Mouse (Mus musculus): Measurements from ENCODE around the gene Sncg. TPM values are rescaled to one million over a fixed set of nuclear protein-coding genes. Genes with fewer than 3 reads are reported as not detected.
A peak's percentile ranks its signal among the peaks of the same experiment; 100 is the strongest.
"Not testable (repeated sequence)": the region's sequence is repeated elsewhere in the genome, so short reads cannot be mapped to it uniquely, and the experiment has no call there.

The Sncg gene
- polyA plus RNA-seq (2015; fragmentation: Nextera tagmentation; extraction: Ambion mirVana): 31.3 and 35.0 TPM in 2 replicates

- Histone ChIP-seq H3K4me1 (ENCODE audit: control insufficient read depth, insufficient read depth, low read length) (peaks cover 21% of the 10 kb centered on the region), H3K9ac (ENCODE audit: low read length) (no peak within 1 kb of the TSS; the same call in 1 of the 2 replicates), H3K27me3 (ENCODE audit: control insufficient read depth, insufficient read depth, low read length) (no peaks in the 10 kb centered on the region), H3K27ac (ENCODE audit: low read length) (no peak within 1 kb of the TSS), H3K4me3 (replicated peaks; ENCODE audit: low read length) (peak within 1 kb of the TSS; percentile 25), H3K4me2 (ENCODE audit: low read depth, low read length) (peak within 1 kb of the TSS; percentile 17; the same call in 1 of the 2 replicates), H3K9me3 (replicated peaks; ENCODE audit: control insufficient read depth, low read length) (no peaks in the 10 kb centered on the region), H3K36me3 (ENCODE audit: control insufficient read depth, insufficient read depth, low read length) (no peaks in the 10 kb centered on the region)
- no peak for ATAC-seq (ENCODE audit: insufficient read depth, low FRiP score)
- 11% methylated on average over 10 of the region's 10 CpGs for WGBS
These were observed at the start of gene Sncg for GRCm38 (mm10) chr14:34374577-34374976. Sncg (minus strand) TSS chr14:34374789.

GRCm38 (mm10) chr14:34421078-34421477 lies 46.5 kb upstream of the Sncg start:
- Histone ChIP-seq H3K4me3 (replicated peaks; ENCODE audit: low read length) (no peak overlapping the region), H3K4me2 (ENCODE audit: low read depth, low read length) (no peak overlapping the region), H3K27me3 (ENCODE audit: control insufficient read depth, insufficient read depth, low read length) (no peaks in the 10 kb centered on the region), H3K36me3 (ENCODE audit: control insufficient read depth, insufficient read depth, low read length) (peaks cover 34% of the 10 kb centered on the region), H3K27ac (ENCODE audit: low read length) (no peak overlapping the region), H3K9ac (ENCODE audit: low read length) (no peak overlapping the region), H3K4me1 (ENCODE audit: control insufficient read depth, insufficient read depth, low read length) (no peaks in the 10 kb centered on the region), H3K9me3 (replicated peaks; ENCODE audit: control insufficient read depth, low read length) (no peaks in the 10 kb centered on the region)
- no peak for ATAC-seq (ENCODE audit: insufficient read depth, low FRiP score)
- WGBS: 86% methylated on average over 1 of the region's 1 CpGs

- no peaks in the 10 kb centered on the region for H3K4me1 ChIP-seq (ENCODE audit: control insufficient read depth, insufficient read depth, low read length)
- no peak overlapping the region for H3K4me2 ChIP-seq (ENCODE audit: low read depth, low read length)
- no peak for ATAC-seq (ENCODE audit: insufficient read depth, low FRiP score)
- no peaks in the 10 kb centered on the region for H3K9me3 ChIP-seq (replicated peaks; ENCODE audit: control insufficient read depth, low read length)
- no peak overlapping the region for H3K27ac ChIP-seq (ENCODE audit: low read length)
- H3K27me3 ChIP-seq (ENCODE audit: control insufficient read depth, insufficient read depth, low read length): no peaks in the 10 kb centered on the region
- no peak overlapping the region for H3K4me3 ChIP-seq (replicated peaks; ENCODE audit: low read length)
- no peak overlapping the region for H3K9ac ChIP-seq (ENCODE audit: low read length)
- H3K36me3 ChIP-seq (ENCODE audit: control insufficient read depth, insufficient read depth, low read length): peaks cover 29% of the 10 kb centered on the region
- 81% methylated on average over 5 of the region's 5 CpGs for WGBS
These were observed 42.9 kb upstream of the Sncg start for GRCm38 (mm10) chr14:34417501-34417900.

GRCm38 (mm10) chr14:34416946-34417345 lies 42.4 kb upstream of the Sncg start:
- not testable (repeated sequence) for H3K4me2 ChIP-seq (ENCODE audit: low read depth, low read length); H3K9me3 ChIP-seq (replicated peaks; ENCODE audit: control insufficient read depth, low read length); H3K27me3 ChIP-seq (ENCODE audit: control insufficient read depth, insufficient read depth, low read length); H3K4me3 ChIP-seq (replicated peaks; ENCODE audit: low read length); H3K9ac ChIP-seq (ENCODE audit: low read length); H3K27ac ChIP-seq (ENCODE audit: low read length); H3K4me1 ChIP-seq (ENCODE audit: control insufficient read depth, insufficient read depth, low read length); ATAC-seq (ENCODE audit: insufficient read depth, low FRiP score)
- peaks cover 26% of the 10 kb centered on the region for H3K36me3 ChIP-seq (ENCODE audit: control insufficient read depth, insufficient read depth, low read length)
- 87% methylated on average over 4 of the region's 4 CpGs for WGBS

GRCm38 (mm10) chr14:34412164-34412896 lies 37.7 kb upstream of the Sncg start:
- Histone ChIP-seq H3K4me1 (ENCODE audit: control insufficient read depth, insufficient read depth, low read length) (no peaks in the 10 kb centered on the region), H3K4me2 (ENCODE audit: low read depth, low read length) (no peak overlapping the region), H3K36me3 (ENCODE audit: control insufficient read depth, insufficient read depth, low read length) (peaks cover 12% of the 10 kb centered on the region; the same call in 1 of the 2 replicates), H3K9me3 (replicated peaks; ENCODE audit: control insufficient read depth, low read length) (no peaks in the 10 kb centered on the region), H3K27ac (ENCODE audit: low read length) (no peak overlapping the region), H3K4me3 (replicated peaks; ENCODE audit: low read length) (no peak overlapping the region), H3K27me3 (ENCODE audit: control insufficient read depth, insufficient read depth, low read length) (no peaks in the 10 kb centered on the region), H3K9ac (ENCODE audit: low read length) (no peak overlapping the region)
- ATAC-seq (ENCODE audit: insufficient read depth, low FRiP score): no peak
- 88% methylated on average over 7 of the region's 7 CpGs for whole genome bisulfite sequencing

GRCm38 (mm10) chr14:34410716-34411115 lies 36.1 kb upstream of the Sncg start:
- Histone ChIP-seq H3K27ac (ENCODE audit: low read length) (no peak overlapping the region), H3K36me3 (ENCODE audit: control insufficient read depth, insufficient read depth, low read length) (peaks cover 12% of the 10 kb centered on the region; the same call in 1 of the 2 replicates), H3K4me2 (ENCODE audit: low read depth, low read length) (no peak overlapping the region), H3K4me3 (replicated peaks; ENCODE audit: low read length) (no peak overlapping the region), H3K9me3 (replicated peaks; ENCODE audit: control insufficient read depth, low read length) (no peaks in the 10 kb centered on the region), H3K4me1 (ENCODE audit: control insufficient read depth, insufficient read depth, low read length) (no peaks in the 10 kb centered on the region), H3K27me3 (ENCODE audit: control insufficient read depth, insufficient read depth, low read length) (no peaks in the 10 kb centered on the region), H3K9ac (ENCODE audit: low read length) (no peak overlapping the region)
- 94% methylated on average over 6 of the region's 6 CpGs for WGBS
- no peak for ATAC-seq (ENCODE audit: insufficient read depth, low FRiP score)

- Histone ChIP-seq H3K4me1 (ENCODE audit: control insufficient read depth, insufficient read depth, low read length) (no peaks in the 10 kb centered on the region), H3K9ac (ENCODE audit: low read length) (no peak overlapping the region), H3K4me2 (ENCODE audit: low read depth, low read length) (no peak overlapping the region), H3K27ac (ENCODE audit: low read length) (no peak overlapping the region), H3K36me3 (ENCODE audit: control insufficient read depth, insufficient read depth, low read length) (peaks cover 8% of the 10 kb centered on the region; the same call in 1 of the 2 replicates), H3K27me3 (ENCODE audit: control insufficient read depth, insufficient read depth, low read length) (no peaks in the 10 kb centered on the region), H3K9me3 (replicated peaks; ENCODE audit: control insufficient read depth, low read length) (no peaks in the 10 kb centered on the region), H3K4me3 (replicated peaks; ENCODE audit: low read length) (no peak overlapping the region)
- no peak for ATAC-seq (ENCODE audit: insufficient read depth, low FRiP score)
- WGBS: 96% methylated on average over 7 of the region's 7 CpGs
These were observed 28.8 kb upstream of the Sncg start for GRCm38 (mm10) chr14:34403424-34403823.

GRCm38 (mm10) chr14:34402871-34403270 lies 28.3 kb upstream of the Sncg start:
- H3K9me3 ChIP-seq (replicated peaks; ENCODE audit: control insufficient read depth, low read length): no peaks in the 10 kb centered on the region
- H3K4me1 ChIP-seq (ENCODE audit: control insufficient read depth, insufficient read depth, low read length): no peaks in the 10 kb centered on the region
- peaks cover 8% of the 10 kb centered on the region; the same call in 1 of the 2 replicates for H3K36me3 ChIP-seq (ENCODE audit: control insufficient read depth, insufficient read depth, low read length)
- no peaks in the 10 kb centered on the region for H3K27me3 ChIP-seq (ENCODE audit: control insufficient read depth, insufficient read depth, low read length)
- ATAC-seq (ENCODE audit: insufficient read depth, low FRiP score): no peak
- no peak overlapping the region for H3K9ac ChIP-seq (ENCODE audit: low read length)
- WGBS: 66% methylated on average over 8 of the region's 8 CpGs
- H3K4me2 ChIP-seq (ENCODE audit: low read depth, low read length): no peak overlapping the region
- H3K4me3 ChIP-seq (replicated peaks; ENCODE audit: low read length): no peak overlapping the region
- H3K27ac ChIP-seq (ENCODE audit: low read length): no peak overlapping the region

GRCm38 (mm10) chr14:34401135-34401534 lies 26.5 kb upstream of the Sncg start:
- WGBS: 55% methylated on average over 6 of the region's 6 CpGs
- Histone ChIP-seq H3K9me3 (replicated peaks; ENCODE audit: control insufficient read depth, low read length) (no peaks in the 10 kb centered on the region), H3K9ac (ENCODE audit: low read length) (no peak overlapping the region), H3K4me2 (ENCODE audit: low read depth, low read length) (no peak overlapping the region), H3K27ac (ENCODE audit: low read length) (no peak overlapping the region), H3K4me1 (ENCODE audit: control insufficient read depth, insufficient read depth, low read length) (no peaks in the 10 kb centered on the region), H3K27me3 (ENCODE audit: control insufficient read depth, insufficient read depth, low read length) (no peaks in the 10 kb centered on the region), H3K4me3 (replicated peaks; ENCODE audit: low read length) (no peak overlapping the region), H3K36me3 (ENCODE audit: control insufficient read depth, insufficient read depth, low read length) (peaks cover 8% of the 10 kb centered on the region; the same call in 1 of the 2 replicates)
- no peak for ATAC-seq (ENCODE audit: insufficient read depth, low FRiP score)
